Mouse (Mus musculus) heart, adult 8-10 months (tissue): ENCODE data around the gene Smg5. TPM values are rescaled to one million over a fixed set of nuclear protein-coding genes. Genes with fewer than 3 reads are reported as not detected.
"Not testable (repeated sequence)": the region's sequence is repeated elsewhere in the genome, so short reads cannot be mapped to it uniquely, and the experiment has no call there.

ENCODE experiments used
- DNase-seq: peaks from one replicate; pipeline ENCODE4 v3.0.0; 2022; ENCODE audit warnings: low spot score
- total RNA-seq, 4 experiments: library from RNA; stranded (reverse); gene quantifications; 2 replicates each; pipeline ENCODE4 v1.2.4; 2022

Gene Smg5
- total RNA-seq = 10 to 100 TPM; 42.6 to 57.6 (median 56.5) TPM

DNA sequence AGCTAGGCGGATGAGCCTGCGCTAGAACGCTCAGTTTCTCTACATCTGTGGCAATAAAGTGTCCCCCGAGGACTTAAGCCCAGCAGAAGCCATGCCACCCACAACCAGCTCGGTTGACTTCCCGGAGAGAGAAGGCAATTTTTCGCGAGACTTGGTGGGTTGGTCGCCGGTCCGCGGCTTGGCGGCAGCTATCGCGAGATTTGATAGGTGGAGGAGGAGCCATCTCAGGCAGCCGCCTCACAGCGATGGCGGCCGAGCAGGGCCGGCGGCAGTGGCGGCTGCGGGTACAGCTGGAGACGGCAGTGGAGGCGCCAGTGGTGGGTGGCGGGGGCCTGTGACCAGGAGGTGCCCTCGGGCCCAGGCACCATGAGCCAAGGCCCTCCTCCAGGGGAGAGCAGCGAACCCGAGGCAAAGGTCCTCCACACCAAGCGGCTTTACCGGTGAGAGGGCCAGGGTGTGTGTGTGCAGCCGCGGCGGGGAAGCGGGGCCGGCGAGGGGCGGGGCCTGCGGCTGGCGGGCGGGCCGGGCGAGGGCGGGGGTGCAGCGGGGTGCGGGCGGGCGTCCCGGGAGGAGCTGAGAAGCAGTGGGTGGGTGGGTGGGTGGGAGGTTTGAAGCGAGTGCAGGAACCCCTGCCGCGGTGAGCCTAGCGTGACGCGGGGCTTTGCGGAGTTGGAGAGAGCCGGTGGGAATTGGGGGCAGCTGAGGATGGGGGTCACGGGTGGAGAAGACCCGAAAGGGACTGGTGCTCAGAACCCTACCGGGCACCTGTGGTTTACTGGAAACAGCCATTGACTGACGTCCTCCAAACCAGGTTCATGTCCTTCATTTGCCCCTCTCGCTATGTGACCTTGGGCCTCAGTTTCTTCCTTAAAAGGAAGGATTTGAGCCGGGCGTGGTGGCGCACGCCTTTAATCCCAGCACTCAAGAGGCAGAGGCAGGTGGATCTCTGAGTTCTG is at the start of gene Smg5, which contains the start of gene Tmem79:
TSS of gene Smg5 (plus strand) at position 203 of the 956 bp plus-strand sequence.
TSS of gene Tmem79 (minus strand) at position 91 of the 956 bp plus-strand sequence.
- peak; percentile 96 for DNase-seq

DNA sequence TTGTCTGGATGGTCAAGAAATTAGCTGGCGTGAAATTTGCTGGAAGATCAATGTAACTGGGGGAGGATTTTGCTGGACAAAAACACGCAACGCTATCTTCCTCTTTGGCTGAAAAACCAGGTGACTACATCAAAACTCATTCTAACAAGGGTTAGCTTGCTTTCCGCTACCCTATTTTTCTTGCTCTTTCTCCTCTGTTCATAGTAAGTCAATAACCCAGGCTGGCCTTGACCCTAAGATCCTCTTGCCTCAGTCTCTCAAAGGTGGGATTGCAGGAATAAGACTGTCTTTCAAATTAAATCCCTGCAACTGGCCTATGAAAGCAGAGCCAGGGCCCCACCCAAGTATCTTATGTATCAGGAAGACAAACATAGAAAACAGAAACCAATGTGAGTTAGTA is 49.0 kb upstream of the Smg5 start, which contains the start of gene Gm38392:
TSS of gene Gm38392 (minus strand) at position 101 of the 400 bp plus-strand sequence.
- DNase-seq = no peak

DNA sequence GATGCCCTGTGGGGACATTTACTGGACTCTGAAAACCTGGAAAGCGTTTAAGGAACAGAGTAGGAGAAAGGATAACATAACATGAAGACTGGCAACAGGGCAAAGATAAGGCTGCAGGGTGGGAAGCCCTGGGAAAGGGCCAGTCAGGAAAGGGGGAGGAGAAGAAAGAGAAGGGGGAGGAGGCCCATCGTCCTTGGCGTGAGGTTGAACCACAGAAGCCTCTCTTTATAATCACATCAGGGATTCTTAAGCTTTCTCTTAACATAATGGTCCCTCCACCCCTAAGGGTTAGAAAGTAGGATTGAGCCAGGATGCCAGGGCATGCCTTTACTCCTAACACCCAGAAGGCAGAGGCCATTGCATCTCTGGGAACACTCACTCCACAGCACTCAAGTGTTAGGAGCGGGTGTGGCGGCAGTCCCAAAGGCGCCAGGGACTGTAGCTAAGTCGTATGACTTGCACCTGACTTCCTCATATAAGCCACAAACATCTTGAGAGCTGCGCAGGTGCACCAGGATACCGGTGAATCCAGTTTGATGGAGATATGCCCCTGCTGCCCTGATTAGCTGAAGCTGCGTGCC is 47.8 kb upstream of the Smg5 start:
- DNase-seq = not testable (repeated sequence)

DNA sequence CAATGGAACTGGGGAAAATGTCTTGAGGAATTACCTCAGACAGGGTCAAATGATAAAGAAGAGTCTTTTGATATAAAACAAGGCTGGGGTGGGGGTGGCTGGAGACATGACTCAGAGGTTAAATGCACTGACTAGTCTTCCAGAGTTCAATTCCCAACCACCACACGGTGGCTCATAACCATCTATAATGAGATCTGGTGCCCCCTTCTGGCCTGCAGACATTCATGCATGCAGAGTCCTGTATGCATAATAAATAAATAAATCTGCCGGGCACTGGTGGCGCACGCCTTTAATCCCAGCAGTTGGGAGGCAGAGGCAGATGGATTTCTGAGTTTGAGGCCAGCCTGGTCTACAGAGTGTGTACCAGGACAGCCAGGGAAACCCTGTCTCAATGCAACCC is 44.1 kb upstream of the Smg5 start:
- no peak for DNase-seq

DNA sequence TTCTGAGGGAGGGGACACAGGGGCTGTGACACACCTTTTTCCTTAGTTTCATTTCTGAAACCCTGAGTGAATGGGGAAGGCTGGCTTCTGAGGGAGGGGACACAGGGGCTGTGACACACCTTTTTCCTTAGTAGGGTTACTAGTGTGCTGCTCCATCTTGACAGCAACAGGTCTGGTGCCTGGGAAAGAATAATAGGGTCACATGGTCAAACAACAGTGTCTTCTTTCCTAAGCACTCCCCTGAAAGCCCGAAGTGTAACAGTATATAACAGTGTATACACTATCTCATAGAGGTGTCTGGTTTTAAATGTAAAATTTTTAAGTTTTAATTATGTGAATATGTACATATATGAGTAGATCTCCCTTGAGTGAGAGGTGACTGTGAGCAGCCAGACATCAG is 40.8 kb upstream of the Smg5 start:
- DNase-seq = not testable (repeated sequence)

DNA sequence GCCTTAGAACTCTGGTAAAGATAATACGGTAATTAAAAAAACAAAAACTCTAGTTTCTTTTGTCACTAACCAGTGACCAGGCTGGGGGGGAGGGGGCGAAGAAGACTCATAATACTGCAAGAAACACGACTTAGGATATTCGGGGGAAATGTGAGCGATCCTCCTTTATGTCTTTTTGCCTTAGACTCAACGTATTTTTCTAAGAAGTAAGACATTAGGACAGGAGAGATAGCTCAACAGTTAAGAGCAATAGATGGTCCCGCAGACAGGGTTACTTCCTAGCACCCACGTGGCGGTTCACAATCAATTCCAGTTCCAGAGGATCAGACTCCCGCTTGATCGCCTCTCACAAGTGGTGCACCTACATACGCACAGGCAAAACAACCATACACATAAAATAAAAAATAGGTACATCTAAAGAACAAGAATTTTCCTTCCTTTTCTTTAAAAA is 39.9 kb upstream of the Smg5 start:
- DNase-seq = no peak

DNA sequence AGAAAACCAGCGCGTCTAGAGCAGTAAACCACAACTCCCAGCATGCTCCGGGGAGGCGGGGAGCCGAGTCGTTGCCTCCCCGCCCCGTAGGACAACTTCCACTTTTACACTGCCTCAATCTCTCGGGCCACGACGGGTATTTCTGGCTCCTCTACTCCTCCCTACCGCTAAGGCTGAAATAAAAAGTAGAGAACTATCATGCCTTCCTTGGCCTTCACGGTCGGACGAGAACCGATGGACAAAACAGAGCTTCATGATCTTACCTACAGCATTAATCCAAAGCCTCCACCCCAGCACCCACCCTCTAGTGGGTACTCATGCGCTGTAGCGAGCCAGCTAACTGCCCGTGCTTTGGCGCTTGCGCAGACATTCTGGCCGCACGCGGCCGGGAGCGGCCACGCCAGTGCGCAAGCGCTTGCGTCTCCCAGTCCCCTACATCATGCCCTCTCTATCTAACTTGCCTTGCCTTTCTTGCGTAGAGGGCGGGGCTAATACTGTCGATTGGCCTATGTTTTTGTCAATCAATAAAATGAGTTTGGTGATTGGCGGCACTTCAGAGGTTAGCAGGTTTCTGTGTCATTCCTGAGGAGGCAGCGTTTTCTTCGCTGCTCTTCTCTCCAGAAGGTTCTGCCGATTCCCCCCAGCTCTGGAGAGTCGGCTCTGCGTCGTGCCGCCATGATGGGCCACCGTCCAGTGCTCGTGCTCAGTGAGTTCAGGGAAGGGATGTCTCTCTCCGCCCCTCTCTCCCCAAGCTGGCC is 39.3 kb upstream of the Smg5 start, which contains the start of the genes Tsacc and Cct3:
TSS of gene Tsacc (minus strand) at position 439 of the 758 bp plus-strand sequence.
TSS of gene Cct3 (plus strand) at position 556 of the 758 bp plus-strand sequence.
- DNase-seq = peak; percentile 98

DNA sequence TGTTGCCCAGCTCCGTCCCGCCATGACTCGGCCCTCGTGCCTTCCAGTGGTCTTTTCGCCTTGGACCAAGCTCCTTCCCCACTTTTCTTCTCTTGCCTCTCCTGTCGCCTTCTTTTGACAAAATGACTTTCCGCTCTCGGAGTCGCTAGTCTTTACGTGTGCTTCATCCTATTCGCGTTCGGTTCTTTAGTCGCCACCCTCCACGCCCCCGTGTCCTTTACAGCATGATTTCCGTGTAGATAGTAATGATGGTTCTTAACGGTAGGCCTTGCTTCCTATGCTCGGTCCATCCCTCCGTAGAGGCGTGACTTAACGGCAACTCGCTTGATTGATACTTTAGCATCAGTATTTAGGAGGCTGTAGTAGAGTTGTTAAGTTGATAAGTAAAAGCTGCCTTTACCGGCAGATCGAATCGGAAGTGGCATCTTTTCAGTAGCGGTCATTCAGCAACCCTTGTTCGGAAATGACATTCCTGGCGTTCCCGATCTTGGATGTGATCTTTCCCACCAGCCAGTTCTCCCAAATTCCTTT is 38.7 kb upstream of the Smg5 start:
- peak; percentile 11 for DNase-seq

DNA sequence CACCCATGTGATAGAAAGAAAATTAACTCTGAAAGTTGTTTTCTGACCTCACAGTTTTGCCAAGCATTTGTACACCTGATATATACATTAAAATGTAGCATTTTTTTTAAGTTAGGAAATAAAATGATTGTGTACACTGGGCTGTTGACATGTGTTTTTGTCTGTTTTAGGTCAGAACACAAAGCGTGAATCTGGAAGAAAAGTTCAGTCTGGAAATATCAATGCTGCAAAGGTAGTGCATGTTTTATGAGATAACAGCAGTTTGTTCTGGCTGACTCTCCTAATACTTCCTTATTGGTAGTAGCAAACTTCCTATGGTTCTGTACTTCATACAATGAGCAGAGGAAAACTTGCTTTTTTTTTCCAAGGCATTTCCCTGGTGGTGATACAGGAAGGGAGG is 36.9 kb upstream of the Smg5 start:
- no peak for DNase-seq

DNA sequence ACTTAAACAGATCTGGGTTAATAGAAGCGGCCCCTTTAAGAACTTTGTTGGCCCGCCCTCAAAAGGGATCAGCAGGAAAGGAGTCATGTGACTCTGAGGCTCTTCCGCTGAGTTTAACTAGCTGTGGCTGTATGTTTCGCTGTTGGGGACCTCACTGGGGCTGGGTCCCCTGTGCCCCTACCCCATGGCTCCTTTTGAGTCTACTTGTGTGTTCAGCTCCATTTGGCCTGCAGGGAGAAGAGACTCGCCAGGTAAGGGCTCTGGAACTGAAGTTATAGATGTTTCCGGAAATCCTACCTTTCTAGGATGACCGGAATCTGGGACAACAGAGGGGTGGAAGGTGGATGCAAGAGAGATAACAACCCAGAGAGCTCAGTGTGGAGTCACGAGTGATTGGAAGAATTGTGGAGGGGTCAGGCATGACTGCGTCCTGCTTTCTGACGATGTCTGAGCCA is 11.1 kb upstream of the Smg5 start, which contains the start of gene Glmp:
TSS of gene Glmp (plus strand) at position 73 of the 455 bp plus-strand sequence.
- DNase-seq = peak; percentile 81

DNA sequence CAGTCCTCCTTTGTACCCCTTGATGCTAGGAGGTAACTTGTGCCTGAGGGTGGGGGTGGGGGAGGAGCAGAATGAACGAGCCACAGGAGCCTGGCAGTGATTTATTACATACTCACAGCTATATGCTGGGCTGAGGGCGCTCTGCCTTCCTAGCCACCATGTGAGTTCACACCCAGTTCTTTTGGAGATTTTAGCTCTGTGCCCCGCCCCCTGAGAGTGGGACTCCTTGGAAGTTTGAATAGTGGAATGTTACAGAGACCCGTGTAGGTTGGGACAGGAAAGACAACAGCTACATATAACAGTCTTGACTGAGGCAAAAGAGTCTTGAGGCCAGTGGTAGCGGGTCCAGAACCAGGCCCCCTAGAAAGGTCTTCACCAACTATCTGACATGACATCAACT is 7.1 kb upstream of the Smg5 start:
- DNase-seq = no peak

DNA sequence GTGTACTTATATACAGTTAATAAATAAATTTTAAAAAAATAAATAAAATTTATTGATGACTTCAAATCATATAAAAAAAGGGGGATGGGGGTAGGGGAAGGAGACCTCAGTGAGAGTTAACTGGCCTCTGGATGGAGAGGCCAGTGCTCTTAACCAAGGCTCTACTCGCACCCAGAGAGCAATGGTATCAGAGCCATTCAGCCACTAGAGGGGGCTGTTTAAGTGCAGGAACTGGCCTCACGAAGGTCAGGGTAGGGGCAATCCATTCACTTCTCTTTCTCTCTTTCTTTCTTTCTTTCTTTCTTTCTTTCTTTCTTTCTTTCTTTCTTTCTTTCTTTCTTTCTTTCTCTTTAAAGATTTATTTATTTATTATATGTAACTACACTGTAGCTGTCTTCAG is 4.8 kb upstream of the Smg5 start:
- no peak for DNase-seq

DNA sequence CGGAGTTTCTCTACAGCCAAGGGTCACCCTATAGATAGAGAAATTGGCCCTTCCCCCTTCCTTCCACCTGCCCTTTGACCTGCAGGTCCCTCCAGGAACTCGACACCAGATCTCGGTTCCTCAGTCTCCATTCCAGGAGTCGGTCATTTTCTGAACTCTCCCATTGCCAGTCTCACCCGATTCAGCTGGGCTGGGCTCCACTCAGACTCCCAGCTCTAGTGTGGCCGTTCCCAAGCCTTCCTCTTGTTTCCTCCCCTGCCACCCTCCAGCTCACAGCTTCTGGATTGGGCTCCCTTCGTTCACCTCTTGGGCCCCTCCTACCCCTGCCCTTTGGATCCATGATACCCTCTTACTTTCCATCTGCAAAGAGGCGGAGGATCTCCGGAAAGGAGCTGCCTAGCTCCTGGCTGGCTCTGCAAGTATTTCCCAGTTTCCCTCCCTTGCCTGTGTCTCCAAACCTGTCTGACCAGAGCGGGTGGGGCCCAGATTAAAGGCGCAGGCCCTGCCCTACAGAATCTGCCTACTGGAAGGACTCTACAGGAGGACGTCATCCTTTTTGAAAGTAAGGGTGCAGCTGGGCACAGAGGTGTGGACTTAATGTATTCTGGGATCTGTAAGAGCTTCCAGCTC is 1.9 kb upstream of the Smg5 start:
- DNase-seq = no peak

DNA sequence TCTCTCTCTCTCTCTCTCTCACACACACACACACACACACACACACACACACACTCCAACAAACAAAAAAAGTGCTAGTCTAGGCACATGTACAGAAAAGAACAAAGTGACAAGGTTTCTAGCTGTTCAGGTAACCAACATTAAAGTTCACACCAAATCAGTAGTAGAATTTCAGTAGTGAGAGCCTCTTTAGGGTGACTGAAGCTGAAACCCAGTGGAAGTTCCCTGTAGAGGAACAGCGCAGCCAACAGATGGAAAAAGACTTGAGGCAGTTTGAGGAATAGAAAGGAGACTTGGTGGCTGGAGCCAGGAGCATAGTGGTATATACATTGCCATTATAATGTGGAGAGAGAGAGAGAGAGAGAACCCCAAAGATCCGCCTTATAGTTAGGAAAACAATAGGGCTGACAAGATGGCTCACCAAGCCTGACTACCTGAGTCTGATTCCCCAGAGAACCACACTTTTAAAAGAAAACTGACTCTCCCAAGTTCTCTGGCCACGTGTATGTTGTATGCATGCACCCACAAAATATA is 1.1 kb upstream of the Smg5 start:
- DNase-seq = no peak

DNA sequence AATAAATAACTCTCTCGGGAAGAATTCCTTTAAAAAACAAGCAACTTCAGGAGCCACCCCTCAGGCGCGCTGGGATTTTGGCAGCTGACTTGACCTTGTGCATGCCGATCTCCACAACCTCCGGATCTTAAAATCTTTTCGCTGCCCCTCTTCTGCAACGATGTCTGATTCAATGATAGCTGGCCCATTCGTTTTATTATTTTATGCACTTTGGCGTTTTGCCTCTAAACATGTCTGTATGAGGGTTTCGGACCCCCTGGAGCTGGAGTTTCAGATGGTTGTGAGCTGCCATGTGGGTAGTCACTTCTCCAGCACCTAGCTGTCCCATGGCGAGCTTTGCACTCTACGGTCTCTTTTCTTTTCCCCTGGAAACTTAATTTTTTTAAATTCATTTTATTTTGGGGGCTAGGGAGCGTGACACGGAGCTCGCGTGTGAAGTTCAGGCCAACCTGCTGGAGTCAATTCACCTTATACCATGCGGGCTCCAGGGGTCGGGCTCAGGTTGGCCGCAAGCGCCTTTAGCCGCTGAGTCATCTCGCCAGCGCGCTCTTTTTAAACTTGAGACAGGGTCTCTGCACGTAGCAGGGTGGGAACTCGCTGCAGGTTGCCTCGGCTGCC is 515 bp upstream of the Smg5 start:
- DNase-seq = peak; percentile 26

DNA sequence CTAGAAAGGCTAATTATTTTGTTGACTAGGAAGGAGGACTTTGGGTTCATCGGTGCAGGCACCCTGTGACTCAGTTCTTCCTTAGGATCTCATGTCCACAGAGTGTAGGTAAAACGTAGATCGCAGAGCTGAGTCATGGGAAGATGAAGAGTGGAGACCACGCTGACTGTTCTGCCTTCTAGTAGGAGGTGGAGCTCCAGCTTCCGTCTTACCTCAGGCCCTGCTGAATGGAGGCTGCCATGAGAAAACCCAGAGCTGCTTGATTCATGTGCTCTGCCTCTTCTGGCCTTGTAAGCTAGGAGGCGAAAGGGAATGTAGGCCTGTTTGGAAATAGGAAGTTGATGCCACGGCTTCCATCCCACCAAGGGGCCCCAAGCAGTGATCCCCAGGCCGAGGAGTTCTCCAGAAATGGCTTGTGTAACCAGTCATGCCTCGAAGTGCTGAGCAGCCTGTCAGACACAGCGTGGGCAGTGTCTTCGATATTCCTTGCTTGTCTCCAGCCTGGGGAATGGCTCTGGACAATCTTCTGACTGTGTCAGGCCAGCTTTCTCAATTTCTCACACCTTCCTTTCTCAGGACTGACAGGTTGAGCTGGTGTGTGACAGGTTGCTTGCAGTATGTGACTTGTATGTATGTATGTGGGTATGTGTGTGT is 1.4 kb downstream of the Smg5 start:
- no peak for DNase-seq

DNA sequence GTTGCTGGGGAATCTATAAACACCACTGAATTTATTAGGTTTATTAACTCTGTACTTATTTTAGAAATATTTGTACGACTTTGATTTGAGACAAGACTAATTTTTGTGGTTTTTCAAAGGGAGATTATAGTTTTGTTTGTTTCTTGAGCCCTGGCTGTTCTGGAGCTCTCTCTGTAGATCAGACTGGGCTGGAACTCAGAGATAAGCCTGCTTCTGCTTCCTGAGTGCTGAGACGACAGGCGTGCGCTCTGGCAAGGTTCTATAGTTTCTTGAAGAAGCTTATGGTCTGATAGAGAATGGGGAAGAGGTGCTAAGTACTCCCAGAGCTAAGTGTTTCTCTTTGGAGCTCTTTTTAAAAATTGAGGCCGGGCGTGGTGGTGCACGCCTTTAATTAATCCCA is 2.3 kb downstream of the Smg5 start:
- no peak for DNase-seq

DNA sequence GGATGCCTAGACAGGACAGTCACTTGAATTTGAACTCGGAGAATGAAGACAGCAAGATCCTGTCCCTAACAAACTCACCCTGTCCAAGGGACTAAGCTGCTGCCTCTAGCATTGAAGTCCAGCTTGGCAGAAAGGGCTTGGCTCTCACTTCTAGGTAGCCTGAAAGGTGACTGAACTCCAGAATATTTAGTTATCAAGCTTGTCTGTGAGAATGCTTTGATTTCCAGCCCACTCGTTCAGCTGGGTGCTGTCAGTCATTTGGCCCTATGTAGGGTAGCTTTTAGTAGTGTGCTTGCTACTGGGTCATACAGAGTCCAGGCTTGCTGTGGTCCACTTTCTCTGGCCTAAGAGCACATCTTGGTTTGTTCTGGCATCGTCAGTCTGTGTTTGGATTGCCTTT is 2.9 kb downstream of the Smg5 start:
- DNase-seq = no peak

DNA sequence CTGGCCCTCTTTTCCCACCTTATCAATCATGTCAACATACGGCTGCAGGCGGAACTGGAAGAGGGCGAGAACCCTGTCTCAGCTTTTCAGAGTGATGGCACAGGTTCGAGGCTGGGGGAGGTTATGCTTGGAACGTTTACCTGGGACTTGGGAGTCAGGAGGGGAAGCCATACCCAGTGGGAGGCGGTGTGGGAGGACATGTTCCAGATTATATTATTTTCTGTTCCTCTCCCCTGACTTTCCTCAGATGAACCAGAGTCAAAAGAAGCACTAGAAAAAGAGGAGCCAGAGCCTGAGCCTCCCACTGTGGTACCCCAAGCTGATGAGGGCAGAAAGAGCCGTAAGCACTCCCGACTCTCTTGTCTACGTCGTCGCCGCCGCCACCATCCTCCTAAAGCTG is 14.7 kb downstream of the Smg5 start:
- DNase-seq = no peak

DNA sequence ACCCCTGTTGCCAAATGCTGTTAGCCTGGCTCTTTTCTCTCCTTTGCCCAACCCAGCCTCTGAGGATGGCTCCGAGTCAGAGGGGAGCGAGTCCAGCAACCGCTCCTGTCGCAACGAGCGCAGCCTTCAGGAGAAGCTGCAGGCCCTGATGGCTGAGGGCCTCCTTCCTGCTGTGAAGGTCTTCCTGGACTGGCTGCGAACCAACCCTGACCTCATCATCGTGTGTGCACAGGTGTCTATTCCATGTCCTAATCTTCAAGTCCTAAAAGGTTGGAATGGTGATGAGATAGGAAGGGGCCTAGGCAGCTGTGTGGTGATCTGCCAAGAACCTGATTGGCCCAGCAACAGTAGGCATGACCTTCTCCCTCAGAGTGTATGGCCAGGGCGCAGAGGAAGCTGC is 16.8 kb downstream of the Smg5 start:
- no peak for DNase-seq
